Mouse (Mus musculus) myocyte (in vitro differentiated cells): Measurements from ENCODE around the gene Mroh2a.

ENCODE experiments used
- CEBPB ChIP-seq: IDR thresholded peaks from 2 replicates; pipeline ENCODE4 v1.6.1; 2011; ENCODE audit warnings: mild to moderate bottlenecking, moderate library complexity; ENCODE audit not compliant: poor library complexity, insufficient read depth, severe bottlenecking
- MYOD1 ChIP-seq, 3 experiments: IDR thresholded peaks; one replicate each; pipeline ENCODE4 v1.6.1; 2011; ENCODE audit warnings: control low read depth in 2 of 3, low read depth in 2 of 3, mild to moderate bottlenecking in 2 of 3, moderate library complexity in 1 of 3; ENCODE audit not compliant: insufficient read length in 2 of 3, control insufficient read depth in 1 of 3
- POLR2A ChIP-seq: IDR thresholded peaks from one replicate; pipeline ENCODE4 v1.6.1; 2011; ENCODE audit warnings: low read depth, mild to moderate bottlenecking, control low read depth, moderate library complexity; ENCODE audit not compliant: insufficient read length

- TF ChIP-seq CEBPB (no peak), POLR2A (no peak), MYOD1 (IDR thresholded peaks at IDR 0.05; ENCODE audit: control insufficient read depth in 1 of 3, insufficient read length in 2 of 3, low read depth in 2 of 3) (no peak)
Observed at GRCm38 (mm10) chr1:88237311-88237710, 10.5 kb downstream of the Mroh2a start.
